Mouse (Mus musculus) C2C12 (cell line): ENCODE measurements around the gene Stk10.

Experiments
- CEBPB ChIP-seq: IDR thresholded peaks from one replicate; pipeline ENCODE4 v1.6.1; 2011; ENCODE audit warnings: low read depth, mild to moderate bottlenecking, control low read depth, moderate library complexity
- CTCF ChIP-seq: IDR thresholded peaks from one replicate; pipeline ENCODE4 v1.5.1; 2011; ENCODE audit not compliant: control insufficient read depth, insufficient read depth, insufficient read length
- MAX ChIP-seq: IDR thresholded peaks from one replicate; pipeline ENCODE4 v1.6.1; 2011; ENCODE audit warnings: mild to moderate bottlenecking, control low read depth
- MYOD1 ChIP-seq: IDR thresholded peaks from one replicate; pipeline ENCODE4 v1.6.1; 2011; ENCODE audit warnings: low read depth; ENCODE audit not compliant: control insufficient read depth, insufficient read length
- MYOG ChIP-seq: IDR thresholded peaks from one replicate; pipeline ENCODE4 v1.6.1; 2011; ENCODE audit not compliant: control insufficient read depth, insufficient read length; ENCODE audit errors: extremely low read depth
- USF1 ChIP-seq: IDR thresholded peaks from one replicate; pipeline ENCODE4 v1.6.1; 2011; ENCODE audit warnings: low read depth, mild to moderate bottlenecking, control low read depth, moderate library complexity

DNA sequence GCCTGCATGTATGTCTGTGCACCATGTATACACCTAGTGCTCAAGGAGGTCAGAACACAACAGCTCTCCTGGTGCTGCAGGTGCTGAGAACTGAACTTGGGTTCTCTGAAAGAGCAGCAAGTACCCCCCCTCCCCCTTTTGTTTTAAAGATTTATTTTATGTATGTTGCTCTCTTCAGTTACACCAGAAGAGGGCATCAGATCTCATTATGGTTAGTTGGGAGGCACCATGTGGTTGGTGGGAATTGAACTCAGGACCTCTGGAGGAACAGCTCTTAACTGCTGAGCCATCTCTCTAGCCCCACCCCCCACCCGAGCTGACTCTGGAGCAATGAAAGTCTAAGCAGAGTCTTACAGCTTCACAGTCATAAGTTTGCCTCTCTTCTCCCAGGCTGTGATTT is 22.2 kb upstream of the Stk10 start:
- no peak for TF ChIP-seq CTCF
- TF ChIP-seq MYOG = no peak
- TF ChIP-seq USF1 = no peak
- TF ChIP-seq MYOD1 = no peak
- no peak for TF ChIP-seq CEBPB
- no peak for TF ChIP-seq MAX
